Mouse (Mus musculus) adrenal gland, postnatal 10 days (tissue): ENCODE results near the gene Atg4d. TPM values are rescaled to one million over a fixed set of nuclear protein-coding genes. Genes with fewer than 3 reads are reported as not detected.
"Not testable (repeated sequence)": the region's sequence is repeated elsewhere in the genome, so short reads cannot be mapped to it uniquely, and the experiment has no call there.

ENCODE experiments used
- DNase-seq: peaks from one replicate; pipeline ENCODE4 v3.0.0; 2021; ENCODE audit warnings: mixed read lengths
- total RNA-seq, 2 experiments: library from RNA; stranded (reverse); gene quantifications; 2 replicates each; pipeline ENCODE4 v1.2.3; 2021

Atg4d gene
- total RNA-seq, 2 experiments from 2014 or later: 45.4 to 48.1 TPM

DNA sequence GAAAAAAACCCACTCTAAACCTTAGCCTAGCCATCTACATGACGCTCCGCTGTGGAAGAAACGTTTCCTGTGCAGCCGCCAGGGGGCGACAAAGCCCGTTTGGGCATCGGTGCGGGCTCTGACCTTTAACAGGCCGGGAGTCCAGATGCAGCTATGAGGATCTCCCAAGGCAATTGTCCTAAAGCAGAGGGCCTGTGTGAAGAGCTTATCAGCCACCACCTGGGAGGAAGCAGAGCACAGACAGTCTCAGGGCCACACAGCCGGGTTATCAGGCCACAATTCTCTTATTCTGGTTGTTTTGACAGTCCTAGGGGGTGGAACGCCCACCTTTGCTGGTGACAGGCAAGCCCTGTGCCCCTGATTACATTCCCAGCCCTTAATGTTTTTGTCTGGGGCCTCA lies 48.3 kb downstream of the Atg4d start:
- DNase-seq: peak; percentile 96

- no peak for DNase-seq
Observed at GRCm38 (mm10) chr9:21314367-21315140, 49.5 kb downstream of the Atg4d start.

DNA sequence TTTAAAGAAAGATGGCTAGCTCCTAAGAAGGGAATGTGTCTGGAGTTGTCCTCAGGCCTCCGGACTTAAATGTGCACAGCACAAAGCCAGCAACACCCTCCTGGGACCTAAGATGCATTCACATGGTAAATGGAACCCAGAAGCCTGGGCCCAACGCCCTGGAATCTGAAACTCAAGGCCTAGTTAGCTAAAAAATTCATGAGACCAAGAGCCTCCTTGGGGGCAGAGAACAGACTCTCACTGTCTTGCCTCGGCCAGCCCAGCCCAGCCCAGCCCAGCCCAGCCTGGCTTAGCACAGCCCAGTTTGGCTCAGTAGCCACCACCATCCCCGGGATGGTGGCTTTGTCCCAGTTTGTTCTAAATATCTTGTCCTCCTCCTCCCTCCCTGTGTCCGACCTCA lies 50.3 kb downstream of the Atg4d start:
- no peak for DNase-seq

DNA sequence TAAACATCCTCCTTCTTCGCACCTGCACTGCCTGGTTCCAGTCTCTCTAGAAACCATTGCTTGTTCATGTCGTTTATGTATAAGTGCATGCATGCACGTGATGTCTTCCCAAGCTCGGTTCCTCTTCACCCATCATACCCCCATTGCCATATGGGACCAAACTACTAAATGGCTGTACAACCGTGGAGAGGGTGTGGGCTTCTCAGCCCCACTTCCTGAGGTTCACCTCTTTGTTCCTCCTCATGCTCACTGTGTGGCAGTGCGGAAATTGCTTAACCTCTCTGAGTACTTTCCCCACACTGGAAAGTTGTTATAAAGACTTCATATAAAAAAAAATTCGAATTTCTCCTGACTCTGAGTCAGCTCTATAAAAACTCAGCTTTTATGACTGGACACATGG lies 51.6 kb downstream of the Atg4d start:
- no peak for DNase-seq

DNA sequence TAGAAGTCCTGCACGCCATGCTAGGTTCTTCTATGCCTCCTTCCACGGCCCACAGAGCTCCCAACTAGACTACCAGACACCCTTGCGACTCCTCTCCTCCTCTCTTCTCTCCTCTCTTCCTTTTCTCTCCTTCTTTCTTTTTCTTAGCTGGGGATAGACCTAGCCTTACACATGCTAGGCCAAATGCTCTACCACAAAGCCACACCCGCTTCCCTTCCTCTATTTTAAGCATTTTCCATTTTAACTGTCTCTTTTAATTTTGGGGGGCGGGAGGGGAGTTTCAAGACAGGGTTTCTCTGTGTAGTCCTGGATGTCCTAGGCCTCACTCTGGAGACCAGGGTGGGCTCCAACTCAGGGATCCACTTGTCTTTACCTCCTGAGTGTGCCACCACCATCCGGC lies 53.7 kb downstream of the Atg4d start:
- no peak for DNase-seq

- no peak for DNase-seq
Observed at GRCm38 (mm10) chr9:21319503-21319902, 54.4 kb downstream of the Atg4d start.

- DNase-seq: no peak
Observed at GRCm38 (mm10) chr9:21320280-21320618, 55.2 kb downstream of the Atg4d start.

DNA sequence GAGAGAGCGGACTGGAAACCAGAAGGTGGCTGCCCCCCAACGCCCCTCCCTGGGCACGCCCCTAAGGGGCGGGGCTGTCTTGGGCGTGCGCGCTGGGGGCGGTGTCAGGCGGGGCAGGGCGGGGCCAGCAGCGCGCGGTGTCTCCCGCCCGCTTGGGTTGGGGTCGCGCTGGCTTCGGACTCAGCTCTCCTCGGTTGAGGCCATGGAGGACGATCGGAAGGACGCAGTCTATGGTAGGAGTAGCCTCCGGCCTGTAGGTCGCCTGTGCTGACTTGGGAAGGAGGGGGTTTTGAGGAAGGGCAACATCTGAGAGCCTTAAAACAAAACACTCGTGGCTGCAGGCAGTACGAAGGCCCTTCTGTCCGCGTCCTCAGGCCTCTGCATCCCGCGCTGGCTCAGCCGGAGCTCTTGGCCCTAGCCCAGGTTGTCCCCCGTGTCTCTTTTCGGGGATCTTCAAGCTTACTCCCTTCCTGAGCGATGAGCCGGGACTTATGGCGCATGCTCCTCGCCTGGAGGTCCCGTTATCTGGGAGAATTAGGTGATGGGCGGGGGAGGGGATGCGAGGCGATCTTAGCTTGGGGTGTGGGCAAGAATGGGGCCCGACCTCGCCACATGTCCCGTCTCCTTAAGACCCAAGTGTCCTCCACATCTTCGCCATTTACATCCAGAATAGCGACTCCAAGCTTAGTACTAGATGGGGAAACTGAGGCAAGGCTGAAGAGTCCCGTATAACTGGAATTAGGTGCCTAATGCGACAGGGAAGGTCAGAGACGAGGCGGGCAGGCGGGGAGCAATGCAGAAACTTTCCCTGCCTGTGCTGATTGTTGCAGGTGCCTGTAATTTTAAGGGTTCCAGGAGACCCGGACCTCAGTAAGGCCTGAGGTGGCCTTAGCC lies 55.8 kb downstream of the Atg4d start, which contains the start of gene Slc44a2:
Gene Slc44a2, plus strand, starts transcription at position 80 of the 894 bp plus-strand sequence.
- DNase-seq: peak; percentile 94

DNA sequence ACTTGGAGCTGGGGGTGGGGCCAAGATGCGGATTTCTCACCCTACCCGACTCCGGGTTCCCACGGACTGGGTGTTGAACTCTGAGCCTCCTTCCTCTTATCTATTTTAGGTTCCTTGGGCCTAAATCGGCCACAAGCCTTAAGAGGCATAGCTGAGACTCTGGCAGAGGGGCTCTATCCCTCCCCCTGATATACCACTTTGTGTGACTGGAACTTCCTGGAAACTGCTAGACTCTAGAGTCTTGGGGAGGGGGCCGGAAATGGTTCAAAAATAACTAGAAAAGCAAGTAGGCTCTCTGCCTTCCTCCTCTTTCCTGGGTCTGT lies 56.4 kb downstream of the Atg4d start:
- DNase-seq: peak; percentile 43

DNA sequence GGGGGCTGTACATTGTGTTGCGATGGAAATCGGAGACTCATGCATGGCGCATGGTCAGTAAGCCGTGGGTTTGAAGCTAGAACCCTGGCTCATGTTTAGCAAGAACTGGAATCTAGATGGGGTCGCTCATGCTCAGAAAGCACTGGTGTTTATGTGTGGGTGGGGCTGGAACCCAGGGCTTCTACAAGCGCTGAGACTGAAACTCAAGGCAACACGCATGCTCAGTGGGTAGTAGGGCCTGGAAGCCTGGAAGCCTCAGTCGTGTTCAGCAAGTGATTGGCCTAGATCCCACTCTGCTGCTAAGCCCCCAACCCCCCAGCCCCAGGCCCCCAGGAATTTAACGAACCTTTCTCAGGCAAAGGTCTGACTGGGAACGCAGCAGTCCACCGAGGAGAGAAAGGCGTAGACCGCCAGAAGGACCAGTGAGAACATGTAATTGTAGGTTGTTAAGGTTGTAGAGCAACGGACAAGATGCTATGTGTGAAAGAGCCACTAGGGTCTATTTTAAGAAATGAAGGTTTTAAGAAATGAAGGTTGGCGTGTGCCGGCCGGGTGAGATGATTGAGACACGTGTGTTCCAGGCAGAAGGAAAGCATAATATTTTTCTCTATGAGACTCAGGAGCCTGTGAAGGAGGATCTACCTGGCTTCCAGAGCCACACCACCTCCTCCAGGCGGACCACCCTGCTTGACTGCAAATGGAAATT lies 57.3 kb downstream of the Atg4d start:
- no peak for DNase-seq

DNA sequence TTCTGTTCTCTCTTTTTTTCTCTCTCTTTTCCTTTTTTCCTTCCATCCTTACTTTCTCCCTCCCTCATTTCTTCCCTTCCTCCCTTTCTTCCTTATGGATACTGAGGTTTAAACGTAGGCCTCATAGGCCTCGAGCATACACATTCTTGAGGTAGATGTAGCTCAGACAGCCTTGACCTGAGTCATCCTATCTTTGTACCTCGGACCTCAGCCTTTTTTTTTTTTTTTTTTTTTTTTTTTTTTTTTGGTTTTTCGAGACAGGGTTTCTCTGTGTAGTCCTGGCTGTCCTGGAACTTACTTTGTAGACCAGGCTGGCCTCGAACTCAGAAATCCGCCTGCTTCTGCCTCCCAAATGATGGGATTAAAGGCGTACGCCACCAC lies 57.8 kb downstream of the Atg4d start:
- not testable (repeated sequence) for DNase-seq

DNA sequence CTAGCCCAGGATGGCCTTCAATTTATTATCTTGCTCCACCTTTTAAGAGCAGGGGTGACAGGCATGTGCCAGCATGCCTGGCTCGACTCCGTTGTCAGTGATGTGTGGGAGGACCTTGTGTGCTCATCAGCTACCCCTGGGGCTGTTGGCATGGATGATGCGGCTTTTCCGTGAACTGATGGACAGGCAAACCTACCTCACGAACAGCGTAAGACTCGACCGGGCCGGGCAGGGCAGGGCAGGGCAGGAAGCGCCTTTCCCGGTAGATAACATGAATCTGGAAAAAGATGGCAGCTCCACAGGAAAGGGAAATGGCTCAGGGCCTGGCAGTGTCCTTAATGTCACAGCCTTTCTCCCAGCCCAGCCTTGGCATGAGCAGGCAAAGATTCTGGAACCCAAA lies 59.2 kb downstream of the Atg4d start:
- DNase-seq: no peak

Other genes starting within 250 kb of the Atg4d start
- gene Icam1, start 249.3 kb upstream of the Atg4d start, total RNA-seq: 10 to 100 TPM; 10.8 to 12.4 TPM
- gene Icam4, start 235.9 kb upstream of the Atg4d start, total RNA-seq: 1 to 10 TPM; 2.3 to 3.2 TPM
- under 1 TPM; 0.51 to 0.67 TPM for gene Icam5, start 233.2 kb upstream of the Atg4d start, total RNA-seq
- gene Zglp1, start 198.2 kb upstream of the Atg4d start, total RNA-seq: not detected
- gene Gm49373, start 192.2 kb upstream of the Atg4d start, total RNA-seq: under 1 TPM; 0.45 to 0.51 TPM
- 10 to 100 TPM; 32.5 to 38.6 TPM for gene Fdx1l, start 191.7 kb upstream of the Atg4d start, total RNA-seq
- gene Gm38431, start 173.3 kb upstream of the Atg4d start, total RNA-seq: 1 to 10 TPM in 1 of 2 experiments, under 1 TPM in 1; 0.63 to 1.5 TPM
- 10 to 100 TPM; 47.2 to 50.3 TPM for gene Raver1, start 173.3 kb upstream of the Atg4d start, total RNA-seq
- gene Tyk2, start 134.1 kb upstream of the Atg4d start, total RNA-seq: 10 to 100 TPM; 12.5 to 18.6 TPM
- gene Cdc37, start 115.3 kb upstream of the Atg4d start, total RNA-seq: 100 to 1,000 TPM; 155 to 160 TPM
- 10 to 100 TPM; 22.7 to 31.5 TPM for gene Pde4a, start 99.6 kb upstream of the Atg4d start, total RNA-seq
- 10 to 100 TPM; 39.4 to 45.8 TPM for gene Keap1, start 25.9 kb upstream of the Atg4d start, total RNA-seq
- 1 to 10 TPM; 1.4 to 1.7 TPM for gene S1pr5, start 16.9 kb upstream of the Atg4d start, total RNA-seq
- 10 to 100 TPM; 28.8 to 38.4 TPM for gene Kri1, start 22.7 kb downstream of the Atg4d start, total RNA-seq
- 10 to 100 TPM; 16.8 to 23.8 TPM for gene Cdkn2d, start 26.1 kb downstream of the Atg4d start, total RNA-seq
- under 1 TPM in 1 of 2 experiments, not detected in 1; 0.15 TPM for gene Ap1m2, start 47.0 kb downstream of the Atg4d start, total RNA-seq
- 10 to 100 TPM; 48.3 to 63.4 TPM for gene Slc44a2, start 55.4 kb downstream of the Atg4d start, total RNA-seq
- 10 to 100 TPM; 54.4 to 67.4 TPM for gene Ilf3, start 102.6 kb downstream of the Atg4d start, total RNA-seq
- gene Qtrt1, start 146.5 kb downstream of the Atg4d start, total RNA-seq: 10 to 100 TPM; 14.8 to 21.1 TPM
- gene Dnm2, start 159.6 kb downstream of the Atg4d start, total RNA-seq: 10 to 100 TPM; 79.1 to 94.7 TPM
- 10 to 100 TPM; 30.3 to 30.4 TPM for gene Tmed1, start 245.0 kb downstream of the Atg4d start, total RNA-seq